Mouse (Mus musculus) liver, adult 2 months (tissue): Measurements from ENCODE around the gene Zfp804a. TPM values are rescaled to one million over a fixed set of nuclear protein-coding genes. Genes with fewer than 3 reads are reported as not detected.

Experiments used
- DNase-seq: peaks from one replicate; pipeline ENCODE4 v3.0.0-alpha.2; 2011; ENCODE audit warnings: low read depth, low spot score; ENCODE audit errors: extremely low read depth
- H3K27ac ChIP-seq: fragments of 200-500 bp; replicated peaks from 2 replicates; pipeline ENCODE4 v1.5.1; 2012; ENCODE audit warnings: low read depth, mild to moderate bottlenecking, control low read depth, inconsistent platforms, low read length; ENCODE audit not compliant: insufficient read depth
- H3K27me3 ChIP-seq: fragments of 200-500 bp; 2 replicates; pipeline ENCODE4 v1.6.1; 2012; ENCODE audit warnings: mild to moderate bottlenecking, moderate library complexity, low read length, inconsistent platforms; ENCODE audit not compliant: control insufficient read depth, insufficient read depth
- H3K36me3 ChIP-seq: fragments of 200-500 bp; 2 replicates; pipeline ENCODE4 v1.6.1; 2012; ENCODE audit warnings: low read length, inconsistent platforms; ENCODE audit not compliant: control insufficient read depth, insufficient read depth
- H3K4me1 ChIP-seq: fragments of 200-500 bp; 2 replicates; pipeline ENCODE4 v1.6.1; 2011; ENCODE audit warnings: low read length; ENCODE audit not compliant: control insufficient read depth, insufficient read depth
- H3K4me3 ChIP-seq: fragments of 200-500 bp; 2 replicates; pipeline ENCODE4 v1.5.1; 2011; ENCODE audit warnings: low read depth, mild to moderate bottlenecking, control low read depth, low read length, moderate library complexity; ENCODE audit not compliant: insufficient read depth
- H3K79me2 ChIP-seq: fragments of 200-500 bp; 2 replicates; pipeline ENCODE4 v1.6.1; 2012; ENCODE audit warnings: inconsistent platforms, mild to moderate bottlenecking, low read length, moderate library complexity; ENCODE audit not compliant: control insufficient read depth, insufficient read depth
- H3K9ac ChIP-seq: fragments of 200-500 bp; 2 replicates; pipeline ENCODE4 v1.6.1; 2012; ENCODE audit warnings: low read depth, mild to moderate bottlenecking, control low read depth, inconsistent platforms, low read length
- CTCF ChIP-seq: fragments of 200-500 bp; IDR thresholded peaks from 2 replicates; pipeline ENCODE4 v1.5.1; 2011; ENCODE audit warnings: low read depth, low read length, control low read depth
- POLR2A ChIP-seq: fragments of 200-500 bp; IDR thresholded peaks from 2 replicates; pipeline ENCODE4 v1.6.1; 2011; ENCODE audit warnings: low read length, control low read depth; ENCODE audit not compliant: insufficient read depth; ENCODE audit errors: extremely low read depth
- WGBS: fragments of 180-500 bp; shearing (Covaris S2); methylation state at CpG from one replicate; pipeline ENCODE4 v1.1.7; 2018; 5-methylcytosine and 5-hydroxymethylcytosine counted together
- polyA plus RNA-seq: library from polyadenylated mRNA; depleted of rRNA; stranded (reverse); fragments of >200 nt; gene quantifications from 2 replicates; pipeline ENCODE4 v1.2.3, GENCODE M21; 2012
- total RNA-seq: library from RNA; depleted of rRNA; stranded (reverse); fragments of >200 nt; gene quantifications from 2 replicates; pipeline ENCODE4 v1.2.3, GENCODE M21; 2014

Gene Zfp804a
- total and polyA plus RNA-seq, 2 experiments, result not detected

GRCm38 (mm10) chr2:82294932-82295493, 242.0 kb downstream of the Zfp804a start:
- Histone ChIP-seq H3K9ac (no peak overlapping the region), H3K36me3 (no peaks in the 10 kb centered on the region), H3K79me2 (no peaks in the 10 kb centered on the region), H3K27ac (no peak overlapping the region), H3K4me1 (no peaks in the 10 kb centered on the region), H3K27me3 (no peaks in the 10 kb centered on the region), H3K4me3 (no peak overlapping the region)
- no peak for DNase-seq
- 78% methylated on average over 2 of the region's 2 CpGs for WGBS
- no peak for TF ChIP-seq POLR2A
- no peak for TF ChIP-seq CTCF
